Mouse (Mus musculus): ENCODE measurements around the gene Rgs3.

- no peak for TF ChIP-seq POLR2A (IDR thresholded peaks at IDR 0.05; ENCODE audit: extremely low read depth, insufficient read depth, low read length)
- TF ChIP-seq CTCF (IDR thresholded peaks at IDR 0.05; ENCODE audit: low read depth, low read length): no peak
These were observed 179.3 kb downstream of the Rgs3 start for GRCm38 (mm10) chr4:62738996-62739395.
